Comparison of ENCODE assay signal across 21 mouse cellular contexts in genomic region chr5:147618243-147618642, GRCm38 (mm10).
DNase-seq lines count a peak whose midpoint lies in the region; ATAC-seq and TF ChIP-seq lines count a peak whose summit lies in the region.
"Had no signal": no experiment of that assay in that cellular context is flagged by ENCODE, and none has a peak within 500 bp of the region (broad histone marks: within the 10 kb centered on the region; RNA-seq: fewer than 3 reads in every experiment).

No protein-coding gene starts in this region.

- H3K4me3 ChIP-seq in heart, embryonic 11.5 days (ENCODE audit: low read depth, low read length) = no peak overlapping the region
- H3K4me3 ChIP-seq in lung, adult 2 months (replicated peaks; ENCODE audit: extremely low read depth, low read depth, low read length) = no peak overlapping the region
- H3K4me3 ChIP-seq: embryonic facial prominence, embryonic 13.5 days; forebrain, embryonic 15.5 days; hindbrain, embryonic 10.5 days; left cerebral cortex, adult 2 months; limb, embryonic 10.5 days had no signal

- H3K4me1 ChIP-seq in heart, embryonic 11.5 days (ENCODE audit: control insufficient read depth, insufficient read depth, low read length) = peaks cover 10% of the 10 kb centered on the region; the same call in 1 of the 2 replicates
- peaks cover 15% of the 10 kb centered on the region; the same call in 1 of the 2 replicates for H3K4me1 ChIP-seq in lung, adult 2 months (ENCODE audit: control insufficient read depth, insufficient read depth, low read length)
- H3K4me1 ChIP-seq: embryonic facial prominence, embryonic 13.5 days; forebrain, embryonic 15.5 days had no signal

- H3K9ac ChIP-seq in heart, embryonic 11.5 days (ENCODE audit: low read depth, low read length) = no peak overlapping the region
- H3K9ac ChIP-seq: embryonic facial prominence, embryonic 13.5 days; forebrain, embryonic 15.5 days; liver, postnatal 0 days had no signal

- WGBS in heart, embryonic 11.5 days (ENCODE audit: insufficient replicate concordance) = 79% methylated on average over 10 of the region's 10 CpGs
- WGBS in lung, adult 2 months = 58% methylated on average over 10 of the region's 10 CpGs

- no peak for TF ChIP-seq POLR2A in lung, adult 2 months (IDR thresholded peaks at IDR 0.05; ENCODE audit: borderline replicate concordance, extremely low read depth, low read depth, low read length)

- H3K27ac ChIP-seq in heart, embryonic 11.5 days (ENCODE audit: low read depth, low read length) = no peak overlapping the region
- H3K27ac ChIP-seq: embryonic facial prominence, embryonic 13.5 days; forebrain, embryonic 15.5 days; hindbrain, embryonic 10.5 days; left cerebral cortex, adult 2 months; limb, embryonic 10.5 days; stomach, postnatal 0 days had no signal

- DNase-seq in adrenal gland, adult 2 months = peak; percentile 6
- DNase-seq in adrenal gland, postnatal 25 days = no peak
- peak; percentile 60 for DNase-seq in heart, adult 8-10 months (ENCODE audit: low spot score)
- peak; percentile 44 for DNase-seq in lung, postnatal 10 days
- no peak for DNase-seq in lung, adult 2 months
- peak; percentile 27 for DNase-seq in lung, postnatal 36 days
- no peak for DNase-seq in testis, postnatal 14 days (ENCODE audit: low spot score)
- DNase-seq: cerebellum, adult 11 months; cerebellum, postnatal 14 days; layer of hippocampus, adult 9-11 months; liver, postnatal 0 days had no signal

- no peak overlapping the region for H3K4me2 ChIP-seq in heart, embryonic 11.5 days
- H3K4me2 ChIP-seq: embryonic facial prominence, embryonic 13.5 days; forebrain, embryonic 15.5 days; midbrain, embryonic 11.5 days had no signal

- no peak for ATAC-seq in heart, embryonic 11.5 days (replicated peaks; ENCODE audit: insufficient number of reproducible peaks, low FRiP score, low TSS enrichment)
- ATAC-seq: activated CD4-positive, CD25-positive, alpha-beta regulatory T cell, adult 4 months; forebrain, embryonic 15.5 days; liver, postnatal 0 days had no signal

- no peaks in the 10 kb centered on the region for H3K27me3 ChIP-seq in heart, embryonic 11.5 days (ENCODE audit: control insufficient read depth, insufficient read depth, low read length)
- H3K27me3 ChIP-seq: embryonic facial prominence, embryonic 13.5 days; forebrain, embryonic 15.5 days had no signal

- H3K36me3 ChIP-seq in heart, embryonic 11.5 days (ENCODE audit: control insufficient read depth, insufficient read depth, low read length) = no peaks in the 10 kb centered on the region
- H3K36me3 ChIP-seq: embryonic facial prominence, embryonic 13.5 days; forebrain, embryonic 15.5 days; G1E; hindbrain, embryonic 10.5 days; limb, embryonic 10.5 days had no signal

- no peaks in the 10 kb centered on the region for H3K9me3 ChIP-seq in heart, embryonic 11.5 days (replicated peaks; ENCODE audit: control insufficient read depth, low read length)
- H3K9me3 ChIP-seq: embryonic facial prominence, embryonic 13.5 days; forebrain, embryonic 15.5 days; G1E; hindbrain, embryonic 10.5 days; limb, embryonic 10.5 days had no signal

- no peak for TF ChIP-seq CTCF in lung, adult 2 months (IDR thresholded peaks at IDR 0.05; ENCODE audit: insufficient read depth, low read length)

Comparison
In these comparisons a context has a peak if more than half of its experiments do, and no peak if none do; other contexts are left out.
1. DNase-seq: peak in adrenal gland, adult 2 months (single experiment), heart, adult 8-10 months (single experiment), lung, postnatal 10 days (single experiment) and lung, postnatal 36 days (single experiment); none in adrenal gland, postnatal 25 days (single experiment), lung, adult 2 months (single experiment) and testis, postnatal 14 days (single experiment).